Mouse (Mus musculus): ENCODE data around the gene Fbn1.

The Fbn1 gene

GRCm38 (mm10) chr2:125452369-125453097 is 55.3 kb downstream of the Fbn1 start:
- no peak for DNase-seq

GRCm38 (mm10) chr2:125449361-125449760 is 58.4 kb downstream of the Fbn1 start:
- peak in 1 of 2 experiments; percentile 10 for DNase-seq

GRCm38 (mm10) chr2:125448881-125449280 is 58.9 kb downstream of the Fbn1 start:
- DNase-seq = peak in 1 of 2 experiments; percentile 37

GRCm38 (mm10) chr2:125447274-125447898 is 60.4 kb downstream of the Fbn1 start:
- no peak for DNase-seq

- DNase-seq = no peak
Measured at GRCm38 (mm10) chr2:125438381-125438780, 69.4 kb downstream of the Fbn1 start.

GRCm38 (mm10) chr2:125436240-125436639 is 71.6 kb downstream of the Fbn1 start:
- no peak for DNase-seq

- DNase-seq = no peak
Measured at GRCm38 (mm10) chr2:125433524-125433923, 74.3 kb downstream of the Fbn1 start.

GRCm38 (mm10) chr2:125431491-125431890 is 76.3 kb downstream of the Fbn1 start:
- DNase-seq = no peak

GRCm38 (mm10) chr2:125428811-125429438 is 78.9 kb downstream of the Fbn1 start:
- DNase-seq = peak; percentile 26 to 60

GRCm38 (mm10) chr2:125420604-125421003 is 87.2 kb downstream of the Fbn1 start:
- no peak for DNase-seq

GRCm38 (mm10) chr2:125419681-125420080 is 88.1 kb downstream of the Fbn1 start:
- no peak for DNase-seq

GRCm38 (mm10) chr2:125418546-125418945 is 89.2 kb downstream of the Fbn1 start:
- DNase-seq = no peak

- DNase-seq = no peak
Measured at GRCm38 (mm10) chr2:125416541-125417245, 91.1 kb downstream of the Fbn1 start.

- DNase-seq = no peak
Measured at GRCm38 (mm10) chr2:125412351-125412750, 95.4 kb downstream of the Fbn1 start.

GRCm38 (mm10) chr2:125411777-125412176 is 96.0 kb downstream of the Fbn1 start:
- DNase-seq = no peak

- DNase-seq = no peak
Measured at GRCm38 (mm10) chr2:125404509-125405105, 103.2 kb downstream of the Fbn1 start.

- DNase-seq = no peak
Measured at GRCm38 (mm10) chr2:125402276-125402675, 105.5 kb downstream of the Fbn1 start.

- DNase-seq = no peak
Measured at GRCm38 (mm10) chr2:125400121-125400520, 107.7 kb downstream of the Fbn1 start.

GRCm38 (mm10) chr2:125397796-125398195 is 110.0 kb downstream of the Fbn1 start:
- no peak for DNase-seq

- no peak for DNase-seq
Measured at GRCm38 (mm10) chr2:125394428-125395101, 113.2 kb downstream of the Fbn1 start.

GRCm38 (mm10) chr2:125391582-125391981 is 116.2 kb downstream of the Fbn1 start:
- no peak for DNase-seq

- no peak for DNase-seq
Measured at GRCm38 (mm10) chr2:125389796-125390195, 118.0 kb downstream of the Fbn1 start.

All from lung, adult 18-20 months (tissue).